Mouse (Mus musculus) stomach, postnatal 0 days (tissue): ENCODE measurements around the gene Vps41. TPM values are rescaled to one million over a fixed set of nuclear protein-coding genes. Genes with fewer than 3 reads are reported as not detected.

Experiments
- ATAC-seq: fragments of 200-750 bp; cut with Nextera tagmentation; 2 replicates; pipeline ENCODE4 v1.8.0; 2017; ENCODE audit not compliant: low FRiP score, low TSS enrichment
- DNase-seq: peaks from one replicate; pipeline ENCODE4 v3.0.0-alpha.2; 2016; ENCODE audit warnings: low spot score
- H3K27ac ChIP-seq: fragments of 300-500 bp; sonication (generic); replicated peaks from 2 replicates; pipeline ENCODE4 v1.5.1; 2014; ENCODE audit warnings: mild to moderate bottlenecking, control low read depth
- H3K27me3 ChIP-seq: fragments of 300-500 bp; sonication (generic); 2 replicates; pipeline ENCODE4 v1.6.1; 2014; ENCODE audit warnings: low read length; ENCODE audit not compliant: control insufficient read depth, insufficient read depth
- H3K36me3 ChIP-seq: fragments of 300-500 bp; sonication (generic); 2 replicates; pipeline ENCODE4 v1.6.1; 2014; ENCODE audit warnings: low read length, mixed read lengths; ENCODE audit not compliant: control insufficient read depth, insufficient read depth
- H3K4me1 ChIP-seq: fragments of 300-500 bp; sonication (generic); replicated peaks from 2 replicates; pipeline ENCODE4 v1.6.1; 2014; ENCODE audit warnings: antibody characterized with exemption; ENCODE audit not compliant: control insufficient read depth, insufficient read depth
- H3K4me2 ChIP-seq: fragments of 300-500 bp; sonication (generic); replicated peaks from 2 replicates; pipeline ENCODE4 v1.6.1; 2014; ENCODE audit warnings: low read depth, mild to moderate bottlenecking, control low read depth, moderate library complexity
- H3K4me3 ChIP-seq: fragments of 300-500 bp; sonication (generic); 2 replicates; pipeline ENCODE4 v1.5.1; 2014; ENCODE audit warnings: low read depth, low read length, control low read depth
- H3K9ac ChIP-seq: fragments of 300-500 bp; sonication (generic); 2 replicates; pipeline ENCODE4 v1.6.1; 2014; ENCODE audit warnings: mild to moderate bottlenecking, low read length, control low read depth, mixed read lengths
- H3K9me3 ChIP-seq: fragments of 300-500 bp; sonication (generic); 2 replicates; pipeline ENCODE4 v1.6.1; 2016; ENCODE audit warnings: low read length; ENCODE audit not compliant: control insufficient read depth
- CTCF ChIP-seq: IDR thresholded peaks from 2 replicates; pipeline ENCODE4 v1.5.1; 2016; ENCODE audit warnings: antibody characterized with exemption, low read depth, mild to moderate bottlenecking, moderate library complexity
- EP300 ChIP-seq: optimal IDR thresholded peaks from 2 replicates; pipeline ENCODE3; 2016; ENCODE audit warnings: antibody characterized with exemption
- WGBS: fragments of 180-500 bp; shearing (Covaris S2); extraction: QIAGEN DNeasy Blood & Tissue Kit; methylation state at CpG from one replicate; pipeline ENCODE4 v1.1.7; 2014; 5-methylcytosine and 5-hydroxymethylcytosine counted together
- polyA plus RNA-seq: library from polyadenylated mRNA; unstranded; fragments of >200 nt; fragmentation: Nextera tagmentation; extraction: Ambion mirVana; gene quantifications from 2 replicates; pipeline ENCODE4 v1.2.1, GENCODE M21; 2015

Vps41 gene
- polyA plus RNA-seq, 1 experiment from 2014 or later = 32.6 TPM

GRCm38 (mm10) chr13:18896789-18897188, 179.7 kb downstream of the Vps41 start:
- 85% methylated on average over 3 of the region's 3 CpGs for WGBS
- TF ChIP-seq CTCF (no peak), EP300 (no peak)
- H3K36me3 ChIP-seq = no peaks in the 10 kb centered on the region
- H3K4me3 ChIP-seq = no peak overlapping the region
- DNase-seq = no peak
- H3K27me3 ChIP-seq = no peaks in the 10 kb centered on the region
- no peak overlapping the region for H3K9ac ChIP-seq
- no peak for ATAC-seq
- H3K9me3 ChIP-seq = no peaks in the 10 kb centered on the region
- H3K4me1 ChIP-seq = no peaks in the 10 kb centered on the region
- H3K27ac ChIP-seq = no peak overlapping the region
- H3K4me2 ChIP-seq = no peak overlapping the region

GRCm38 (mm10) chr13:18903623-18904022, 186.5 kb downstream of the Vps41 start:
- Histone ChIP-seq H3K27ac (no peak overlapping the region), H3K9ac (no peak overlapping the region), H3K27me3 (no peaks in the 10 kb centered on the region), H3K9me3 (no peaks in the 10 kb centered on the region), H3K36me3 (no peaks in the 10 kb centered on the region), H3K4me3 (no peak overlapping the region), H3K4me1 (no peaks in the 10 kb centered on the region), H3K4me2 (no peak overlapping the region)
- ATAC-seq = no peak
- WGBS = 85% methylated on average over 6 of the region's 6 CpGs
- no peak for DNase-seq
- TF ChIP-seq CTCF = no peak
- TF ChIP-seq EP300 = no peak

GRCm38 (mm10) chr13:18914774-18915173, 197.7 kb downstream of the Vps41 start:
- no peak overlapping the region for H3K9ac ChIP-seq
- TF ChIP-seq CTCF (no peak), EP300 (no peak)
- no peaks in the 10 kb centered on the region for H3K4me1 ChIP-seq
- no peaks in the 10 kb centered on the region for H3K9me3 ChIP-seq
- no peaks in the 10 kb centered on the region for H3K27me3 ChIP-seq
- H3K4me3 ChIP-seq = no peak overlapping the region
- H3K27ac ChIP-seq = no peak overlapping the region
- no peak overlapping the region for H3K4me2 ChIP-seq
- no peak for DNase-seq
- no peaks in the 10 kb centered on the region for H3K36me3 ChIP-seq
- WGBS = 75% methylated on average over 4 of the region's 4 CpGs
- ATAC-seq = no peak

Other genes starting within 250 kb of the Vps41 start
- 1.3 and 1.4 TPM in 2 replicates for gene Amph, start 230.9 kb downstream of the Vps41 start, polyA plus RNA-seq